Mouse (Mus musculus): Measurements from ENCODE around the gene Calu. TPM values are rescaled to one million over a fixed set of nuclear protein-coding genes. Genes with fewer than 3 reads are reported as not detected.

Calu gene
- total and polyA plus RNA-seq, 2 experiments from 2014 or later: 287 to 296 TPM

DNA sequence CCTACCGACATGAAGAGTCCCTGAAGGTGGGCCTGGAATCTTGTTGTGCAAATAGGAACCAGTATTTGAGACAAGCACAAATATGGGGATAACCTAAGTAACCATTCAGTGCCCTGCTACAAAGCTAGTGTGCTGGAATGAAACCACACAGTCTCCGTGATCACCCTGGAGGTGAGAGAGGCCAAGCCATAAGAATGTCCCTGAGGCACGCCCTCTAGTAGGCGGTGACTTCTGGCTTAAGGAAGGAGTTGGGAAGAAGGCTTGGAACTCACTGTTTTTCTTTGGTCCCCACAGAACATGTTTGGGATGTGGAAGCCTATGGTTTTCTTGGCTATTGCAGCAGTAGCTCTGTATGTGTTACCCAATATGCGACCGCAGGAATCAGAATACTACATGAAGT, 78.5 kb downstream of the Calu start:
- H3K4me1 ChIP-seq (ENCODE audit: control insufficient read depth, insufficient read depth): peaks cover 6% of the 10 kb centered on the region
- no peaks in the 10 kb centered on the region for H3K27me3 ChIP-seq (ENCODE audit: control insufficient read depth, insufficient read depth, low read length)
- no peaks in the 10 kb centered on the region for H3K36me3 ChIP-seq (replicated peaks; ENCODE audit: control insufficient read depth, insufficient read depth, low read length)
- ATAC-seq (ENCODE audit: insufficient read depth, low read depth): no peak
- H3K9me3 ChIP-seq (replicated peaks; ENCODE audit: control insufficient read depth, low read length): no peaks in the 10 kb centered on the region
- H3K4me2 ChIP-seq (ENCODE audit: low read depth, low read length): no peak overlapping the region
- no peak for TF ChIP-seq EP300 (IDR thresholded peaks at IDR 0.05; ENCODE audit: low read depth)
- no peak for TF ChIP-seq CTCF (IDR thresholded peaks at IDR 0.05; ENCODE audit: low read depth)
- no peak overlapping the region for H3K9ac ChIP-seq (replicated peaks; ENCODE audit: low read depth, low read length)
- no peak overlapping the region for H3K27ac ChIP-seq (ENCODE audit: low read depth)
- no peak for DNase-seq (ENCODE audit: low spot score)
- 71% methylated on average over 6 of the region's 6 CpGs for WGBS
- H3K4me3 ChIP-seq (ENCODE audit: low read depth, low read length): no peak overlapping the region

Small RNAs within 50 kb of the gene (microRNA-seq; reads per million reads assigned to microRNA genes)
- gene Gm26220 (not detected), gene Gm44354 (not detected)

Other genes with a start within 250 kb of the Calu start
- 6.8 and 15.3 TPM in 2 replicates for gene Rbm28, start 183.1 kb upstream of the Calu start, total RNA-seq (2014; rRNA removed; ENCODE audit: low replicate concordance)
- 13.3 and 15.1 TPM in 2 replicates for gene Rbm28, start 183.1 kb upstream of the Calu start, polyA plus RNA-seq (2015; fragmentation: Nextera tagmentation; extraction: Ambion mirVana)
- 0.65 and 4.9 TPM in 2 replicates for gene Prrt4, start 168.5 kb upstream of the Calu start, total RNA-seq (2014; rRNA removed; ENCODE audit: low replicate concordance)
- 1.3 and 1.6 TPM in 2 replicates for gene Prrt4, start 168.5 kb upstream of the Calu start, polyA plus RNA-seq (2015; fragmentation: Nextera tagmentation; extraction: Ambion mirVana)
- gene Impdh1, start 131.7 kb upstream of the Calu start, total RNA-seq (2014; rRNA removed; ENCODE audit: low replicate concordance): 13.5 and 18.9 TPM in 2 replicates
- gene Impdh1, start 131.7 kb upstream of the Calu start, polyA plus RNA-seq (2015; fragmentation: Nextera tagmentation; extraction: Ambion mirVana): 23.7 and 25.7 TPM in 2 replicates
- gene Hilpda, start 75.6 kb upstream of the Calu start, total RNA-seq (2014; rRNA removed; ENCODE audit: low replicate concordance): 42.1 and 46.5 TPM in 2 replicates
- gene Hilpda, start 75.6 kb upstream of the Calu start, polyA plus RNA-seq (2015; fragmentation: Nextera tagmentation; extraction: Ambion mirVana): 23.8 and 27.8 TPM in 2 replicates
- not detected in 2 replicates for gene Fam71f2, start 68.5 kb upstream of the Calu start, total RNA-seq (2014; rRNA removed; ENCODE audit: low replicate concordance)
- 0.12 and 0.18 TPM in 2 replicates for gene Fam71f2, start 68.5 kb upstream of the Calu start, polyA plus RNA-seq (2015; fragmentation: Nextera tagmentation; extraction: Ambion mirVana)
- not detected in 2 replicates for gene Fam71f1, start 28.9 kb upstream of the Calu start, total RNA-seq (2014; rRNA removed; ENCODE audit: low replicate concordance)
- 0.07 TPM in 1 of 2 replicates, not detected in the other for gene Fam71f1, start 28.9 kb upstream of the Calu start, polyA plus RNA-seq (2015; fragmentation: Nextera tagmentation; extraction: Ambion mirVana)
- 15.1 TPM in 1 of 2 replicates, not detected in the other for gene Opn1sw, start 40.4 kb downstream of the Calu start, total RNA-seq (2014; rRNA removed; ENCODE audit: low replicate concordance)
- 0.12 and 0.40 TPM in 2 replicates for gene Opn1sw, start 40.4 kb downstream of the Calu start, polyA plus RNA-seq (2015; fragmentation: Nextera tagmentation; extraction: Ambion mirVana)
- gene Ccdc136, start 48.2 kb downstream of the Calu start, total RNA-seq (2014; rRNA removed; ENCODE audit: low replicate concordance): 14.9 and 15.7 TPM in 2 replicates
- gene Ccdc136, start 48.2 kb downstream of the Calu start, polyA plus RNA-seq (2015; fragmentation: Nextera tagmentation; extraction: Ambion mirVana): 10.6 and 14.3 TPM in 2 replicates
- gene Flnc, start 85.2 kb downstream of the Calu start, total RNA-seq (2014; rRNA removed; ENCODE audit: low replicate concordance): 241 and 301 TPM in 2 replicates
- gene Flnc, start 85.2 kb downstream of the Calu start, polyA plus RNA-seq (2015; fragmentation: Nextera tagmentation; extraction: Ambion mirVana): 18.5 and 24.3 TPM in 2 replicates
- 162 and 247 TPM in 2 replicates for gene Atp6v1f, start 119.6 kb downstream of the Calu start, total RNA-seq (2014; rRNA removed; ENCODE audit: low replicate concordance)
- gene Atp6v1f, start 119.6 kb downstream of the Calu start, polyA plus RNA-seq (2015; fragmentation: Nextera tagmentation; extraction: Ambion mirVana): 228 and 238 TPM in 2 replicates
- not detected in 2 replicates for gene Atp6v1fnb, start 123.4 kb downstream of the Calu start, total RNA-seq (2014; rRNA removed; ENCODE audit: low replicate concordance)
- not detected in 2 replicates for gene Atp6v1fnb, start 123.4 kb downstream of the Calu start, polyA plus RNA-seq (2015; fragmentation: Nextera tagmentation; extraction: Ambion mirVana)
- gene Kcp, start 159.9 kb downstream of the Calu start, total RNA-seq (2014; rRNA removed; ENCODE audit: low replicate concordance): 6.2 and 17.9 TPM in 2 replicates
- gene Kcp, start 159.9 kb downstream of the Calu start, polyA plus RNA-seq (2015; fragmentation: Nextera tagmentation; extraction: Ambion mirVana): 4.2 and 4.7 TPM in 2 replicates
- 3.5 and 3.6 TPM in 2 replicates for gene Irf5, start 178.6 kb downstream of the Calu start, total RNA-seq (2014; rRNA removed; ENCODE audit: low replicate concordance)
- 2.3 and 2.7 TPM in 2 replicates for gene Irf5, start 178.6 kb downstream of the Calu start, polyA plus RNA-seq (2015; fragmentation: Nextera tagmentation; extraction: Ambion mirVana)

Data from heart, postnatal 0 days (tissue).